Mouse (Mus musculus) hematopoietic stem cell, adult 5-6 weeks (primary cell): ENCODE results near the gene F930015N05Rik. TPM values are rescaled to one million over a fixed set of nuclear protein-coding genes. Genes with fewer than 3 reads are reported as not detected.

Experiments
- ATAC-seq, 2 experiments: fragments of 125-278 bp in 1 of 2; replicated peaks in 1 of 2; 2 replicates each; pipeline ENCODE4 v1.8.0; 2016 to 2017; ENCODE audit warnings: inconsistent platforms in 2 of 2, mild to moderate bottlenecking in 2 of 2, moderate number of reproducible peaks in 2 of 2, low read depth in 1 of 2, moderate TSS enrichment in 1 of 2; ENCODE audit not compliant: low FRiP score in 2 of 2, poor library complexity in 2 of 2, severe bottlenecking in 2 of 2, insufficient read depth in 1 of 2, low TSS enrichment in 1 of 2
- total RNA-seq: library from RNA; stranded (forward); fragments of 172-1452, 232-1000 nt; gene quantifications from 2 replicates; pipeline ENCODE4 v1.2.3, GENCODE M21; 2017

The F930015N05Rik gene
- total RNA-seq, 1 experiment from 2014 or later = not detected

- ATAC-seq = no peak
Observed at GRCm38 (mm10) chr11:64397612-64398011, 38.8 kb downstream of the F930015N05Rik start.

- ATAC-seq = no peak
Observed at GRCm38 (mm10) chr11:64396949-64397348, 39.5 kb downstream of the F930015N05Rik start.

- ATAC-seq = peak; percentile 87 to 89
Observed at GRCm38 (mm10) chr11:64396331-64396881, 40.0 kb downstream of the F930015N05Rik start.

GRCm38 (mm10) chr11:64386333-64386732 lies 50.1 kb downstream of the F930015N05Rik start:
- ATAC-seq = no peak

Other genes starting within 250 kb of the F930015N05Rik start
- gene Hs3st3a1, start 1.3 kb downstream of the F930015N05Rik start, total RNA-seq = not detected in 2 replicates